Mouse (Mus musculus) left cerebral cortex, adult 8-10 months (tissue): ENCODE results near the gene Rbm4. TPM values are rescaled to one million over a fixed set of nuclear protein-coding genes. Genes with fewer than 3 reads are reported as not detected.
"Not testable (repeated sequence)": the region's sequence is repeated elsewhere in the genome, so short reads cannot be mapped to it uniquely, and the experiment has no call there.

Experiments used
- DNase-seq, 2 experiments: peaks; one replicate each; pipeline ENCODE4 v3.0.0; 2022; ENCODE audit warnings: low spot score in 2 of 2
- total RNA-seq, 4 experiments: library from RNA; stranded (reverse); gene quantifications; 2 replicates each; pipeline ENCODE4 v1.2.4; 2022

Rbm4 gene
- 100 to 1,000 TPM in 1 of 4 experiments, 10 to 100 TPM in 3; 84.7 to 114 (median 94.1) TPM for total RNA-seq

GRCm38 (mm10) chr19:4793831-4794422 is at the start of gene Rbm4:
Gene Rbm4, minus strand, starts transcription at chr19:4793901.
- DNase-seq: peak; percentile 93 to 98

- no peak for DNase-seq
Observed at GRCm38 (mm10) chr19:4842611-4843010, 48.9 kb upstream of the Rbm4 start.

GRCm38 (mm10) chr19:4840848-4841247 is 47.1 kb upstream of the Rbm4 start:
- no peak for DNase-seq

GRCm38 (mm10) chr19:4839149-4839548 is 45.4 kb upstream of the Rbm4 start, which contains the start of the genes Ccs and Ccdc87:
Gene Ccs, minus strand, starts transcription at chr19:4839332.
Gene Ccdc87, plus strand, starts transcription at chr19:4839366.
- DNase-seq: peak; percentile 82 to 96

- DNase-seq: no peak
Observed at GRCm38 (mm10) chr19:4838526-4839140, 44.9 kb upstream of the Rbm4 start.

GRCm38 (mm10) chr19:4837049-4837448 is 43.3 kb upstream of the Rbm4 start:
- DNase-seq: no peak

- DNase-seq: no peak
Observed at GRCm38 (mm10) chr19:4836096-4836495, 42.4 kb upstream of the Rbm4 start.

GRCm38 (mm10) chr19:4833977-4834376 is 40.3 kb upstream of the Rbm4 start:
- DNase-seq: no peak

- peak in 1 of 2 experiments; percentile 28 for DNase-seq
Observed at GRCm38 (mm10) chr19:4829156-4829555, 35.5 kb upstream of the Rbm4 start.

- DNase-seq: no peak
Observed at GRCm38 (mm10) chr19:4828444-4829114, 34.9 kb upstream of the Rbm4 start.

- peak in 1 of 2 experiments; percentile 73 for DNase-seq
Observed at GRCm38 (mm10) chr19:4820678-4821303, 27.1 kb upstream of the Rbm4 start.

GRCm38 (mm10) chr19:4817182-4817835 is 23.6 kb upstream of the Rbm4 start:
- DNase-seq: no peak

GRCm38 (mm10) chr19:4813015-4813414 is 19.3 kb upstream of the Rbm4 start:
- no peak for DNase-seq

GRCm38 (mm10) chr19:4812334-4812949 is 18.7 kb upstream of the Rbm4 start:
- not testable (repeated sequence) for DNase-seq

GRCm38 (mm10) chr19:4811909-4812242 is 18.2 kb upstream of the Rbm4 start:
- no peak for DNase-seq

- DNase-seq: peak; percentile 98
Observed at GRCm38 (mm10) chr19:4811063-4811908, 17.6 kb upstream of the Rbm4 start, which contains the start of the genes Gm21992 and Rbm14. Gene Gm21992, minus strand, starts transcription at chr19:4811612. Gene Rbm14, minus strand, starts transcription at chr19:4811634.

GRCm38 (mm10) chr19:4810746-4811062 is 17.0 kb upstream of the Rbm4 start:
- DNase-seq: no peak

GRCm38 (mm10) chr19:4810309-4810708 is 16.6 kb upstream of the Rbm4 start:
- DNase-seq: no peak

GRCm38 (mm10) chr19:4803283-4803682 is 9.6 kb upstream of the Rbm4 start:
- DNase-seq: no peak

GRCm38 (mm10) chr19:4802691-4803091 is 9.0 kb upstream of the Rbm4 start:
- no peak for DNase-seq
